15 mouse cellular contexts compared by ENCODE assay signal in genomic region chr4:150664726-150665125, GRCm38 (mm10). TPM values are rescaled to one million over a fixed set of nuclear protein-coding genes. Genes with fewer than 3 reads are reported as not detected.
DNase-seq lines count a peak whose midpoint lies in the region; ATAC-seq and TF ChIP-seq lines count a peak whose summit lies in the region.
"Had no signal": no experiment of that assay in that cellular context is flagged by ENCODE, and none has a peak within 500 bp of the region (broad histone marks: within the 10 kb centered on the region; RNA-seq: fewer than 3 reads in every experiment).

No protein-coding gene starts in this region.

- no peaks in the 10 kb centered on the region for H3K27me3 ChIP-seq in heart, postnatal 0 days (ENCODE audit: control insufficient read depth, insufficient read depth, low read length)
- no peaks in the 10 kb centered on the region; the same call in 1 of the 2 replicates for H3K27me3 ChIP-seq in thymus, adult 2 months (ENCODE audit: control insufficient read depth, insufficient read depth, low read length)
- H3K27me3 ChIP-seq in forebrain, embryonic 14.5 days (replicated peaks; ENCODE audit: control insufficient read depth, insufficient read depth, low read length), result no peaks in the 10 kb centered on the region
- H3K27me3 ChIP-seq: limb, embryonic 12.5 days; Patski had no signal

- no peak for TF ChIP-seq EP300 in heart, postnatal 0 days (IDR thresholded peaks at IDR 0.05; ENCODE audit: low read depth)

- H3K4me3 ChIP-seq in heart, postnatal 0 days (ENCODE audit: low read depth, low read length), result no peak overlapping the region
- no peak overlapping the region for H3K4me3 ChIP-seq in thymus, adult 2 months (ENCODE audit: control insufficient read depth, insufficient read depth, low read length)
- no peak overlapping the region for H3K4me3 ChIP-seq in embryonic fibroblast, embryonic 13.5 days (ENCODE audit: insufficient read depth, low read length)
- H3K4me3 ChIP-seq in forebrain, embryonic 14.5 days (ENCODE audit: low read depth, low read length), result no peak overlapping the region
- H3K4me3 ChIP-seq: forebrain, embryonic 13.5 days; heart, embryonic 13.5 days; limb, embryonic 12.5 days had no signal

- H3K27ac ChIP-seq in heart, postnatal 0 days (ENCODE audit: low read depth), result no peak overlapping the region
- H3K27ac ChIP-seq in thymus, adult 2 months (ENCODE audit: control insufficient read depth, insufficient read depth, low read length), result no peak overlapping the region
- H3K27ac ChIP-seq in embryonic fibroblast, embryonic 13.5 days (ENCODE audit: insufficient read depth, low read length), result no peak overlapping the region
- H3K27ac ChIP-seq in forebrain, embryonic 14.5 days (ENCODE audit: low read depth, low read length), result no peak overlapping the region
- H3K27ac ChIP-seq: forebrain, embryonic 13.5 days; heart, embryonic 13.5 days; limb, embryonic 12.5 days had no signal

- H3K4me2 ChIP-seq in heart, postnatal 0 days (ENCODE audit: low read depth, low read length), result no peak overlapping the region
- H3K4me2 ChIP-seq in forebrain, embryonic 14.5 days (ENCODE audit: low read length), result no peak overlapping the region
- H3K4me2 ChIP-seq: forebrain, embryonic 13.5 days; heart, embryonic 13.5 days; limb, embryonic 12.5 days had no signal

- intact Hi-C loops in heart, postnatal 36 days (cut with DNase I), result loop anchor here (2.0 kb wide), 1 partner anchor 186 kb away; no protein-coding TSS in a partner anchor

- DNase-seq in heart, postnatal 0 days (ENCODE audit: low spot score), result no peak
- no peak for DNase-seq in heart, postnatal 36 days
- no peak for DNase-seq in thymus, adult 2 months
- no peak for DNase-seq in thymus, postnatal 14 days
- no peak for DNase-seq in ovary, postnatal 14 days (ENCODE audit: low spot score)
- no peak for DNase-seq in forebrain, embryonic 14.5 days (ENCODE audit: low spot score)
- DNase-seq in cerebellum, postnatal 36 days, result no peak
- DNase-seq: cerebellum, adult 9-10 months; kidney, adult 18-20 months had no signal

- H3K9ac ChIP-seq in heart, postnatal 0 days (replicated peaks; ENCODE audit: low read depth, low read length), result no peak overlapping the region
- H3K9ac ChIP-seq in forebrain, embryonic 14.5 days (ENCODE audit: low read length), result no peak overlapping the region
- H3K9ac ChIP-seq: forebrain, embryonic 13.5 days; heart, embryonic 13.5 days; limb, embryonic 12.5 days had no signal

- H3K4me1 ChIP-seq in heart, postnatal 0 days (ENCODE audit: control insufficient read depth, insufficient read depth), result no peaks in the 10 kb centered on the region
- no peaks in the 10 kb centered on the region for H3K4me1 ChIP-seq in thymus, adult 2 months (replicated peaks; ENCODE audit: control insufficient read depth, insufficient read depth, low read length)
- H3K4me1 ChIP-seq in embryonic fibroblast, embryonic 13.5 days (ENCODE audit: control insufficient read depth, insufficient read depth, low read length), result no peaks in the 10 kb centered on the region
- no peaks in the 10 kb centered on the region for H3K4me1 ChIP-seq in forebrain, embryonic 14.5 days (ENCODE audit: control insufficient read depth, insufficient read depth, low read length)

- peak; percentile 19 for TF ChIP-seq CTCF in heart, postnatal 0 days (IDR thresholded peaks at IDR 0.05; ENCODE audit: low read depth)
- peak; percentile 55; the same call in 1 of the 2 replicates for TF ChIP-seq CTCF in thymus, adult 2 months (IDR thresholded peaks at IDR 0.05; ENCODE audit: borderline replicate concordance, control insufficient read depth, extremely low read depth, insufficient read depth, low read length, poor library complexity)
- TF ChIP-seq CTCF in embryonic fibroblast, embryonic 13.5 days (IDR thresholded peaks at IDR 0.05; ENCODE audit: borderline replicate concordance, insufficient read depth, low read length), result 0 out of 2 replicates have a peak, but pooled peaks have one; percentile 38

- H3K9me3 ChIP-seq in heart, postnatal 0 days (replicated peaks; ENCODE audit: control insufficient read depth, low read length), result no peaks in the 10 kb centered on the region
- no peaks in the 10 kb centered on the region for H3K9me3 ChIP-seq in forebrain, embryonic 14.5 days (replicated peaks; ENCODE audit: control insufficient read depth, low read length)
- H3K9me3 ChIP-seq: forebrain, embryonic 13.5 days; heart, embryonic 13.5 days; limb, embryonic 12.5 days had no signal

- TF ChIP-seq POLR2A in thymus, adult 2 months (IDR thresholded peaks at IDR 0.05; ENCODE audit: control insufficient read depth, extremely low read depth, insufficient read depth, low read length, poor library complexity), result no peak
- no peak for TF ChIP-seq POLR2A in embryonic fibroblast, embryonic 13.5 days (IDR thresholded peaks at IDR 0.05; ENCODE audit: low read depth, low read length)

- no peaks in the 10 kb centered on the region for H3K36me3 ChIP-seq in heart, postnatal 0 days (replicated peaks; ENCODE audit: control insufficient read depth, insufficient read depth, low read length)
- H3K36me3 ChIP-seq in thymus, adult 2 months (ENCODE audit: control insufficient read depth, insufficient read depth, low read length), result no peaks in the 10 kb centered on the region
- no peaks in the 10 kb centered on the region for H3K36me3 ChIP-seq in forebrain, embryonic 14.5 days (ENCODE audit: control insufficient read depth, insufficient read depth, low read length)
- H3K36me3 ChIP-seq: heart, embryonic 13.5 days; limb, embryonic 12.5 days had no signal

- no peak for ATAC-seq in heart, postnatal 0 days (ENCODE audit: insufficient read depth, low read depth)
- ATAC-seq in forebrain, embryonic 14.5 days, result no peak
- ATAC-seq: forebrain, embryonic 13.5 days; Patski had no signal

- 76% methylated on average over 7 of the region's 7 CpGs for WGBS in heart, postnatal 0 days
- 89% methylated on average over 7 of the region's 7 CpGs for WGBS in thymus, adult 2 months
- WGBS in forebrain, embryonic 14.5 days, result 79% methylated on average over 7 of the region's 7 CpGs

RNA-seq across cellular contexts. Expression of gene Slc45a1, which starts 12.8 kb away (rescaled TPM):
- not detected in 2 replicates for total RNA-seq in heart, postnatal 0 days (2014; rRNA removed; ENCODE audit: low replicate concordance)
- not detected in 2 replicates for polyA plus RNA-seq in heart, postnatal 0 days (2015; fragmentation: Nextera tagmentation; extraction: Ambion mirVana)
- not detected for total RNA-seq in heart, postnatal 36 days (2021)
- 0.03 TPM in 1 of 2 replicates, not detected in the other for polyA plus RNA-seq in thymus, adult 2 months (2012; rRNA removed)
- 0.16 and 0.17 TPM in 2 replicates for polyA plus RNA-seq in embryonic fibroblast, embryonic 13.5 days (2011; ENCODE audit: insufficient read length, low read depth, missing spikeins)
- 13.1 and 15.9 TPM in 2 replicates for polyA plus RNA-seq in forebrain, embryonic 14.5 days (2014; fragmentation: Nextera tagmentation; extraction: Ambion mirVana)
- total RNA-seq: monocyte, adult 5-6 weeks had no signal
- polyA plus RNA-seq: Patski had no signal

Comparison
In these comparisons a context has a peak if more than half of its experiments do, and no peak if none do; other contexts are left out.
1. RNA of gene Slc45a1, which starts 12.8 kb away (polyA plus RNA-seq): 13.1 to 15.9 TPM in forebrain, embryonic 14.5 days; 0.16 to 0.17 TPM in embryonic fibroblast, embryonic 13.5 days, 0.03 TPM in thymus, adult 2 months and not detected in heart, postnatal 0 days; every median in the first group is over 10 times any median in the second.
2. Peak in every context shown above with its lines, with median percentiles within 50 percentile points of each other: CTCF ChIP-seq.